Mouse (Mus musculus) kidney, adult 2 months (tissue): ENCODE results near the gene Kcng1.

Experiments used
- CTCF ChIP-seq: fragments of 200-500 bp; conservative IDR thresholded peaks from 2 replicates; pipeline ENCODE4 v1.5.1; 2011; ENCODE audit warnings: low read depth, mild to moderate bottlenecking, control low read depth, low read length, moderate library complexity, mixed read lengths; ENCODE audit not compliant: insufficient read depth, insufficient read length
- POLR2A ChIP-seq: fragments of 200-500 bp; IDR thresholded peaks from one replicate; pipeline ENCODE4 v1.6.1; 2011; ENCODE audit warnings: low read depth, low read length, control low read depth

DNA sequence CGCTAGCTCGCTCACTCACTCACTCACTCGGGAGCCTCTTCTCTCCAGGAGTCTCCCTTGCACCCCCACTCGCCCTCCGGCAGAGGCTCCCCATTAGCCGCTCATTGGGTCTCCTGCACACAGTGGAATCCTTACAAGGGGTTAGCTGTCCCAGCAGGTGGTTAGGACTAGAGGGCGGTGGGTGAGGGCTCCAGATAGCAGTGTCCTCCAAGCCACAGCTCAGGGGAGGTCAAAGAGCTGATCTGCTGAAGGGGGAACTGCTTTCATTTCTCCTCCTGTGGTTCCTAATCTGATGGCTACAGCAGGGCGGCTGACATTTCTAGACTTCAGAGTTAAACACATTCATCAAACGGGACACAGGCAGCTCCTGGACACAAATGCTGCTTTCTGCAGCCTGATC is 8.1 kb downstream of the Kcng1 start:
- TF ChIP-seq POLR2A (no peak), CTCF (no peak)
